10 mouse cellular contexts compared by ENCODE assay signal in genomic region chr12:104642337-104642736, GRCm38 (mm10).
A peak's percentile ranks its signal among the peaks of the same experiment; 100 is the strongest.
DNase-seq lines count a peak whose midpoint lies in the region; TF ChIP-seq lines count a peak whose summit lies in the region.
"Had no signal": no experiment of that assay in that cellular context is flagged by ENCODE, and none has a peak within 500 bp of the region (broad histone marks: within the 10 kb centered on the region; RNA-seq: fewer than 3 reads in every experiment).

No protein-coding gene starts in this region.

- intact Hi-C loops in gastrocnemius, adult 2 months (cut with DNase I): no loop called here

- TF ChIP-seq POLR2A in thymus, adult 2 months (IDR thresholded peaks at IDR 0.05; ENCODE audit: control insufficient read depth, extremely low read depth, insufficient read depth, low read length, poor library complexity): no peak

- H3K4me3 ChIP-seq in gastrocnemius, adult 2 months: no peak overlapping the region
- H3K4me3 ChIP-seq in thymus, adult 2 months (ENCODE audit: control insufficient read depth, insufficient read depth, low read length): no peak overlapping the region
- H3K4me3 ChIP-seq: heart, embryonic 13.5 days had no signal

- TF ChIP-seq CTCF in gastrocnemius, adult 2 months (IDR thresholded peaks at IDR 0.05): no peak
- no peak for TF ChIP-seq CTCF in thymus, adult 2 months (IDR thresholded peaks at IDR 0.05; ENCODE audit: borderline replicate concordance, control insufficient read depth, extremely low read depth, insufficient read depth, low read length, poor library complexity)

- no peaks in the 10 kb centered on the region for H3K36me3 ChIP-seq in thymus, adult 2 months (ENCODE audit: control insufficient read depth, insufficient read depth, low read length)
- H3K36me3 ChIP-seq: heart, embryonic 13.5 days had no signal

- no peaks in the 10 kb centered on the region; the same call in 1 of the 2 replicates for H3K27me3 ChIP-seq in thymus, adult 2 months (ENCODE audit: control insufficient read depth, insufficient read depth, low read length)

- H3K4me1 ChIP-seq in thymus, adult 2 months (replicated peaks; ENCODE audit: control insufficient read depth, insufficient read depth, low read length): no peaks in the 10 kb centered on the region

- DNase-seq in gastrocnemius, adult 2 months: peak; percentile 51
- DNase-seq in gastrocnemius, postnatal 25 days: no peak
- peak; percentile 6 for DNase-seq in right cerebral cortex, adult 18-20 months
- no peak for DNase-seq in right cerebral cortex, postnatal 14 days
- peak; percentile 38 to 43 for DNase-seq in layer of hippocampus, postnatal 10 days (ENCODE audit: low spot score in 2 of 2)
- no peak for DNase-seq in thymus, postnatal 4 days
- no peak for DNase-seq in thymus, postnatal 36 days
- no peak for DNase-seq in thymus, adult 2 months
- DNase-seq: liver, postnatal 0 days had no signal

- H3K27ac ChIP-seq in gastrocnemius, adult 2 months: peak overlapping the region; percentile 24; the same call in 1 of the 2 replicates
- no peak overlapping the region for H3K27ac ChIP-seq in thymus, adult 2 months (ENCODE audit: control insufficient read depth, insufficient read depth, low read length)
- H3K27ac ChIP-seq: heart, embryonic 13.5 days had no signal

- 76% methylated on average over 7 of the region's 7 CpGs for WGBS in thymus, adult 2 months

Comparison
In these comparisons a context has a peak if more than half of its experiments do, and no peak if none do; other contexts are left out.
1. DNase-seq: peak in gastrocnemius, adult 2 months (single experiment), right cerebral cortex, adult 18-20 months (single experiment) and layer of hippocampus, postnatal 10 days (2 of 2); none in gastrocnemius, postnatal 25 days (single experiment), right cerebral cortex, postnatal 14 days (single experiment), thymus, postnatal 4 days (single experiment), thymus, postnatal 36 days (0 of 2) and thymus, adult 2 months (single experiment).